Mouse (Mus musculus): ENCODE data around the gene Kcnk13. TPM values are rescaled to one million over a fixed set of nuclear protein-coding genes. Genes with fewer than 3 reads are reported as not detected.

Kcnk13 gene
- polyA plus RNA-seq, 1 experiment from 2014 or later, result 0.27 TPM

- Histone ChIP-seq H3K27ac (ENCODE audit: poor library complexity, severe bottlenecking) (no peak overlapping the region), H3K9me3 (replicated peaks) (no peaks in the 10 kb centered on the region), H3K4me2 (no peak overlapping the region), H3K4me1 (replicated peaks) (peaks cover 6% of the 10 kb centered on the region; the same call in 1 of the 2 replicates), H3K4me3 (no peak overlapping the region), H3K36me3 (peaks cover 42% of the 10 kb centered on the region), H3K27me3 (replicated peaks) (no peaks in the 10 kb centered on the region), H3K9ac (no peak overlapping the region)
- 47% methylated on average over 4 of the region's 4 CpGs for WGBS
- ATAC-seq (ENCODE audit: insufficient number of reproducible peaks, low FRiP score), result no peak
These were observed 25.8 kb upstream of the Kcnk13 start for GRCm38 (mm10) chr12:99938476-99938875.

- H3K9me3 ChIP-seq (replicated peaks), result no peaks in the 10 kb centered on the region
- H3K27ac ChIP-seq (ENCODE audit: poor library complexity, severe bottlenecking), result no peak overlapping the region
- peaks cover 38% of the 10 kb centered on the region for H3K36me3 ChIP-seq
- H3K4me1 ChIP-seq (replicated peaks), result peaks cover 6% of the 10 kb centered on the region; the same call in 1 of the 2 replicates
- H3K4me3 ChIP-seq, result no peak overlapping the region
- WGBS, result 83% methylated on average over 6 of the region's 6 CpGs
- H3K27me3 ChIP-seq (replicated peaks), result no peaks in the 10 kb centered on the region
- no peak for ATAC-seq (ENCODE audit: insufficient number of reproducible peaks, low FRiP score)
- H3K4me2 ChIP-seq, result no peak overlapping the region
- H3K9ac ChIP-seq, result no peak overlapping the region
These were observed 25.1 kb upstream of the Kcnk13 start for GRCm38 (mm10) chr12:99939179-99939578.

GRCm38 (mm10) chr12:99940704-99941103, 23.6 kb upstream of the Kcnk13 start:
- Histone ChIP-seq H3K36me3 (peaks cover 38% of the 10 kb centered on the region), H3K4me1 (replicated peaks) (peaks cover 6% of the 10 kb centered on the region; the same call in 1 of the 2 replicates), H3K9me3 (replicated peaks) (no peaks in the 10 kb centered on the region), H3K4me3 (no peak overlapping the region), H3K27me3 (replicated peaks) (no peaks in the 10 kb centered on the region), H3K4me2 (no peak overlapping the region), H3K9ac (no peak overlapping the region), H3K27ac (ENCODE audit: poor library complexity, severe bottlenecking) (no peak overlapping the region)
- WGBS, result 92% methylated on average over 7 of the region's 7 CpGs
- ATAC-seq (ENCODE audit: insufficient number of reproducible peaks, low FRiP score), result no peak

- H3K9me3 ChIP-seq (replicated peaks), result no peaks in the 10 kb centered on the region
- no peak overlapping the region for H3K27ac ChIP-seq (ENCODE audit: poor library complexity, severe bottlenecking)
- H3K36me3 ChIP-seq, result peaks cover 45% of the 10 kb centered on the region
- no peaks in the 10 kb centered on the region for H3K27me3 ChIP-seq (replicated peaks)
- 72% methylated on average over 8 of the region's 8 CpGs for WGBS
- H3K4me1 ChIP-seq (replicated peaks), result peaks cover 6% of the 10 kb centered on the region; the same call in 1 of the 2 replicates
- H3K9ac ChIP-seq, result no peak overlapping the region
- H3K4me3 ChIP-seq, result no peak overlapping the region
- ATAC-seq (ENCODE audit: insufficient number of reproducible peaks, low FRiP score), result no peak
- no peak overlapping the region for H3K4me2 ChIP-seq
These were observed 21.9 kb upstream of the Kcnk13 start for GRCm38 (mm10) chr12:99942441-99942840.

- Histone ChIP-seq H3K27ac (ENCODE audit: poor library complexity, severe bottlenecking) (no peak overlapping the region), H3K9me3 (replicated peaks) (no peaks in the 10 kb centered on the region), H3K4me3 (no peak overlapping the region), H3K27me3 (replicated peaks) (no peaks in the 10 kb centered on the region), H3K36me3 (peaks cover 12% of the 10 kb centered on the region), H3K4me2 (no peak overlapping the region), H3K9ac (no peak overlapping the region), H3K4me1 (replicated peaks) (peaks cover 7% of the 10 kb centered on the region)
- WGBS, result 58% methylated on average over 7 of the region's 7 CpGs
- ATAC-seq (ENCODE audit: insufficient number of reproducible peaks, low FRiP score), result no peak
These were observed 11.4 kb upstream of the Kcnk13 start for GRCm38 (mm10) chr12:99952928-99953327.

- peaks cover 4% of the 10 kb centered on the region; the same call in 1 of the 2 replicates for H3K36me3 ChIP-seq
- no peaks in the 10 kb centered on the region for H3K9me3 ChIP-seq (replicated peaks)
- 79% methylated on average over 7 of the region's 7 CpGs for WGBS
- no peak overlapping the region for H3K4me2 ChIP-seq
- H3K9ac ChIP-seq, result no peak overlapping the region
- H3K27me3 ChIP-seq (replicated peaks), result peaks cover 6% of the 10 kb centered on the region; the same call in 1 of the 2 replicates
- no peak overlapping the region for H3K27ac ChIP-seq (ENCODE audit: poor library complexity, severe bottlenecking)
- peaks cover 14% of the 10 kb centered on the region for H3K4me1 ChIP-seq (replicated peaks)
- no peak overlapping the region for H3K4me3 ChIP-seq
- no peak for ATAC-seq (ENCODE audit: insufficient number of reproducible peaks, low FRiP score)
These were observed 7.9 kb upstream of the Kcnk13 start for GRCm38 (mm10) chr12:99956411-99956810.

GRCm38 (mm10) chr12:99958068-99959060, 5.9 kb upstream of the Kcnk13 start:
- Histone ChIP-seq H3K36me3 (peaks cover 4% of the 10 kb centered on the region; the same call in 1 of the 2 replicates), H3K9ac (no peak overlapping the region), H3K27ac (ENCODE audit: poor library complexity, severe bottlenecking) (no peak overlapping the region), H3K9me3 (replicated peaks) (no peaks in the 10 kb centered on the region), H3K4me2 (no peak overlapping the region), H3K4me3 (no peak overlapping the region), H3K4me1 (replicated peaks) (peaks cover 9% of the 10 kb centered on the region), H3K27me3 (replicated peaks) (peaks cover 14% of the 10 kb centered on the region)
- WGBS, result 74% methylated on average over 9 of the region's 9 CpGs
- no peak for ATAC-seq (ENCODE audit: insufficient number of reproducible peaks, low FRiP score)

- H3K4me3 ChIP-seq, result no peak overlapping the region
- no peak overlapping the region for H3K4me2 ChIP-seq
- H3K9me3 ChIP-seq (replicated peaks), result no peaks in the 10 kb centered on the region
- peaks cover 12% of the 10 kb centered on the region for H3K4me1 ChIP-seq (replicated peaks)
- H3K36me3 ChIP-seq, result peaks cover 4% of the 10 kb centered on the region; the same call in 1 of the 2 replicates
- peaks cover 23% of the 10 kb centered on the region for H3K27me3 ChIP-seq (replicated peaks)
- H3K27ac ChIP-seq (ENCODE audit: poor library complexity, severe bottlenecking), result no peak overlapping the region
- no peak for ATAC-seq (ENCODE audit: insufficient number of reproducible peaks, low FRiP score)
- no peak overlapping the region for H3K9ac ChIP-seq
These were observed 5.0 kb upstream of the Kcnk13 start for GRCm38 (mm10) chr12:99959291-99959690.

GRCm38 (mm10) chr12:99959930-99960329, 4.4 kb upstream of the Kcnk13 start:
- H3K27me3 ChIP-seq (replicated peaks), result peaks cover 30% of the 10 kb centered on the region
- no peak for ATAC-seq (ENCODE audit: insufficient number of reproducible peaks, low FRiP score)
- H3K27ac ChIP-seq (ENCODE audit: poor library complexity, severe bottlenecking), result no peak overlapping the region
- WGBS, result 30% methylated on average over 10 of the region's 10 CpGs
- peaks cover 18% of the 10 kb centered on the region for H3K4me1 ChIP-seq (replicated peaks)
- no peak overlapping the region for H3K4me2 ChIP-seq
- peaks cover 4% of the 10 kb centered on the region; the same call in 1 of the 2 replicates for H3K36me3 ChIP-seq
- H3K9me3 ChIP-seq (replicated peaks), result no peaks in the 10 kb centered on the region
- H3K4me3 ChIP-seq, result no peak overlapping the region
- H3K9ac ChIP-seq, result no peak overlapping the region

GRCm38 (mm10) chr12:99960675-99961074, 3.6 kb upstream of the Kcnk13 start:
- no peak for ATAC-seq (ENCODE audit: insufficient number of reproducible peaks, low FRiP score)
- Histone ChIP-seq H3K27ac (ENCODE audit: poor library complexity, severe bottlenecking) (no peak overlapping the region), H3K4me2 (no peak overlapping the region), H3K27me3 (replicated peaks) (peaks cover 36% of the 10 kb centered on the region), H3K9me3 (replicated peaks) (no peaks in the 10 kb centered on the region), H3K36me3 (peaks cover under 1% of the 10 kb centered on the region; the same call in 1 of the 2 replicates), H3K4me1 (replicated peaks) (peaks cover 25% of the 10 kb centered on the region), H3K9ac (no peak overlapping the region), H3K4me3 (no peak overlapping the region)
- WGBS, result 72% methylated on average over 7 of the region's 7 CpGs

Data from heart, embryonic 12.5 days (tissue).